Mouse (Mus musculus) CD8-positive naive resting alpha-beta T cell, adult 57 days (primary cell): ENCODE results near the gene Wapl. TPM values are rescaled to one million over a fixed set of nuclear protein-coding genes. Genes with fewer than 3 reads are reported as not detected.

ENCODE experiments used
- total RNA-seq: library from RNA; stranded (reverse); gene quantifications from one replicate; pipeline ENCODE4 v1.2.4, GENCODE M21; 2023

The Wapl gene
- total RNA-seq, result 86.6 TPM

GRCm38 (mm10) chr14:34673395-34674228 is at the start of gene Wapl:
Gene Wapl, plus strand, starts transcription at chr14:34673928.

Other genes starting within 250 kb of the Wapl start
- 2.0 TPM for gene Bmpr1a, start 170.6 kb upstream of the Wapl start, total RNA-seq
- gene 9230112D13Rik, start 151.1 kb upstream of the Wapl start, total RNA-seq, result not detected
- gene Ldb3, start 85.2 kb upstream of the Wapl start, total RNA-seq, result not detected
- not detected for gene Opn4, start 73.8 kb upstream of the Wapl start, total RNA-seq
- not detected for gene Grid1, start 146.2 kb downstream of the Wapl start, total RNA-seq